Mouse (Mus musculus): ENCODE results near the gene Nr1h3.

Gene Nr1h3

DNA sequence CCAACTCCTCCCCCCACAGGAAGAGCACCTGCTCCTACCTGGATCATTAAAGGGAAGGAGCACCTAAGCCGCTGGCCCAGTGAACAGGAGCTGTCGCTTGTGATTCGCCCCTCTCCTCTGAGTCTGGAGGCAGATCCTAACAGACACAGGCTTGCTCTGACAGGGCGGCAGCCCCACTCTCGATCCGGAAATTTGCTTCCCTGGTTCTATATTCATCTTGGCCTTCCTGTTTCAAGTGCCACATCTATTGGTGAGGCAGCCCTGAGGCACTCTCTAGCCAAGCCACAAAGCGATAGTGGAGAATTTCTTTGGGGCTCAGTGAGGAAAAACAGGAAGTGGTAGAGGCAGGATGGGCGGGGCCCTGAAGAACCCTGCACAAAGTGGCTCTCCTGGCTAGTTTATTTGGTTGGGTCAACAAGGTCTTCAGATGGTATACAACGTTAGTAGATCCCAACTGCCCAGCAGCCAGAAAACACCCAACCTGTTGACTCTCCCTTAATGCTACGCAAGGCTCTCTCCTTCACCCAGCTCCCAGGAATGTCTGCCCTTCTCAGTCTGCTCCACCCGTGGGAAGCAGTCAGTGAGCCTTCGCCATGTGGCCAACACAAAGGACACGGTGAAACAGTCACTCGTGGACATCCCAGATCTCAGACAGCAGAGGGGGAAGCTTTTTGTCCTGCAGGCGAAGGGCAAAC is 18.8 kb downstream of the Nr1h3 start, which contains the start of gene Madd:
Gene Madd (minus strand): TSS at position 127 of the 695 bp plus-strand sequence.
- DNase-seq = peak; percentile 71 to 79

DNA sequence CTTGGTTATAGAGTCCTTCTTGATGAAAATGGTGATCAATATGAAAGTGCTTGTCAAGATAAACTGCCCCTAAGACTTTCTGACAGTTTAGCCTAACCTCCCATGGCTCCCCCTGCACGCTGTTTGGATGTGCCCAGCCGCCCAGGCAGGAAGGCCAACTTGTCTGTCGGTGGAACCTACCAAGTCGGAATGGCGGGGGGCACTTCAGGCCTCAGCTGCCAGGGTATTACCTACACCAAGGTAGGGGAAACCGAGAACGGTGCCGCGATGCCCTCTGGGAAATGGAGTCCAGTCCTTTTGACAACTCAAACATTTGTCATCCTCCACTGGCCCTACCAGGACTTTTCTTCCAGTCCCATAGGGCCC is 19.5 kb downstream of the Nr1h3 start:
- peak; percentile 98 to 99 for DNase-seq

DNA sequence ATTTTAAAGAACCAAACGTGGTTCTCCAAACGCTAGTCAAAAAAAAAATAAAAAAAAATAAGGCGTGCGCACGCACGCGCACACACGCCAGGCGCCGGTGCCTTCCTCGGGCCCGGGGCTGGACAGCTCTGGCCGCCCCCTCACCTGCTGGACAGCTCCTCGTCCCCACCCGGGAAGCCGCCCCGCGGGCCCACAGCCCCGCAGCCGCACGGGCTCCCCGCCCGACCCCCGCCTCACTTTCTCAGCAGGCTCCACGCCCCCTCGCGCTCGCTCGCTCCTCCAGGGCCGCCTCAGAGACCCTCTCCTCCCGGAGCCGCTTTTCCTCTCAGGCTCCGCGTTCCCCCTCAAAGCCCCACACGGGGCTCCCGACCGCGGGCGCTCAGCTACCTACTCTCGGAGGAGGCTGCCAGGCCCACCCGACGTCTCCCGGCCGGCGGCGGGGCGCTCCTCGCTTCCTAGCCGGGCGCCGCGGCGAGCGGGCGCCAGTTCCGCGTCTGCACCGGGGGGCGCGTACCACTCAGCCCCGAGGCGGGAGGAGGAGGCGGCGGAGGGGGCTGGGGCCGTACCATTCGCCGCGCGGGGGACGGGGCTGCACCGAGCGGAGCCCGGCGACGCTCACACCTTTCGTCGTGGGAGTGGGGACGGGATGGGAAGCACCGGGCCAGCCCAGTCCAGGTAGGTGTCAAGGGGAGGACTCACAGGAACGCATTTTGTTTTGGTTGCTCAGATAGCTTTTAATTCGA is 20.1 kb downstream of the Nr1h3 start:
- peak; percentile 92 to 95 for DNase-seq

DNA sequence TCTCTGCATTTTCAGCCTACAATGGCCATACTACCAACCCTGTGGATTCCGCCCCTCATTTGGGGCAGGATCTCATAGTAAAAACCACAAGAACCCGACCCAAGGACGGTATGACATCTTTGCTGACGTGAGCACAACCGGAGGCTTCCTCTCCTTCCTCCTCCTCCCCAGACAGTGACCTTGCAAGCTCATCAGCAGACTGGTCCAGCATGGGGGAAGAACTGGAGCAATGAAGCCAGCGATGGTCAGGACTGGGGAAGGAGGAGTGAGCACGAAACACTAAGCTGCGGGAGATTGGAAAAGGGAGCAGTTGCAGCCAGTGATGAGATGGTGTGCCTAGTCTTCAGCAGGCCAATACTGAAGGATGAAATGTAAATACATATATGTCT is 20.6 kb downstream of the Nr1h3 start:
- DNase-seq = peak in 1 of 2 experiments; percentile 28

DNA sequence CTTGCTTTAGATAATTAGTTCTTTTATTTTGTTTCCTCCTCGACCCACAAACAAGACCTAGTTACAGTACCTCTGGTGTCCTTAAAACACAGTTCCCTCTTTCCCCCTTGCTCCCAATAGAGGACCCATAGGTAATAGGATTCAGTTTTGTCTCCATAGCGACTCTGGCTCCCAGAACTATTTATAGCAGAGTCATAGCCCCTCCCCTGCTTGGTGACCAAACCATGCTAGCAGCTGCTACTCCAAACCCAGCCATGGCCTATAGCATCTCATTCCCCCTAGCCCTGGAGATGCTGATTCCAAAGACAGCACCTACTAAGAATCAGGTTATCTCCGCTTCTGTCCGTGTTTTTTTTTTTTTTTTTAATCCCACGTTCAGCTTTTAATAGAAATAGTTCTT is 21.9 kb downstream of the Nr1h3 start:
- DNase-seq = no peak

DNA sequence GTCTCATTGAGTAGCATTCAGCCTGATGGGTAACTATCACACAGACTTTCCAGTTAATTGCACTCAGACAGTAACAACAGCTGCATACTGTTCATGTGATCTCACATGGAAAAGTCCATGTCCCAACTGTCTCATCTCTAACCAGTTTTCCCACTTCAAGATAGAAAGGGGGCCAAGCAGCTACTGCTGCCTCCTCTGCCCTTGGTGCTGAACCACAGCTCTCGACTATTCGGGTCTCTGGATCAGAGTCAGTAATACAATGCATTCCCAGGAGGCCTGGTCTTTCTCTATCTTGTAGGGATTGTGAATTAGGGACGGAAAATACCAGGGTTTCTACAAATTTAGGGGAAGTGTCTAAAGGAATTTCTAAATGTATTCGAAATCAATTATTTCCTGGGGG is 22.8 kb downstream of the Nr1h3 start:
- DNase-seq = no peak

DNA sequence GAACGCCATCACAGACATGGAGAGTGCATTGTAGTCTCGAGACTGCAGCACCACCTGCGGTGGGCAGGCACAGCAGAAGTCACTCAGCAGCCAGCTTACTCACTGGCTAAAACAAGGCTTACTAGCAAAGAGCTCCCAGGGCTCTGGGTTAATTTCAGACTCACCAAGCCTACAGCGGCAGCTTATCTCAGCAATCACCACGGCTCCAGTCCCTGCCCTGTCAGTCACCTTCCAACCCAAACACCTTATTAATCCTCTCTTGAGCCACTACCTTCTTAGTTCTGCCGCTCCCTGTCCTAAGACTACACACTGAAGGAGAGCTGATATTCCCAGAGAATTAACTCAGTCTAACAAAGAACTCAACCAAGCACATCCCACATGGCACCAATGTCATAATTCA is 26.4 kb downstream of the Nr1h3 start:
- no peak for DNase-seq

DNA sequence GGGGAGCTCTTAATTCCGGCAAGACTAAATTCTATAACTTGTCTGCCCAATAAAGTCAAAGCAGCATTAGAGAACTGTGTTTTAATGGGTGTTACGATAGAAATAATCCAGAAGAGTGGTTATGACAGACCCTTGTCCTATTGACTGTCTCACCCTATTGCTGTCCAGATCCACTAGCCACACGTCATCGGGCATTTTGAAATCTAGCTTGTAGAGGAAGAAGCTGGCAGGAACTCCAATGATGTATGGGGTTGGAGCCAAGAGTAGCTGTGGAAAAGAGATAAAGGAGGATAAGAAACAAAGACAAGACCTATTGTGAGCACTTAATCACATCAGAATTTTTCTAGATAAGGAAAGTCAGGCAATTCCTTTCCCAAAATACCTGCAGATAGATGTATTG is 27.1 kb downstream of the Nr1h3 start:
- no peak for DNase-seq

DNA sequence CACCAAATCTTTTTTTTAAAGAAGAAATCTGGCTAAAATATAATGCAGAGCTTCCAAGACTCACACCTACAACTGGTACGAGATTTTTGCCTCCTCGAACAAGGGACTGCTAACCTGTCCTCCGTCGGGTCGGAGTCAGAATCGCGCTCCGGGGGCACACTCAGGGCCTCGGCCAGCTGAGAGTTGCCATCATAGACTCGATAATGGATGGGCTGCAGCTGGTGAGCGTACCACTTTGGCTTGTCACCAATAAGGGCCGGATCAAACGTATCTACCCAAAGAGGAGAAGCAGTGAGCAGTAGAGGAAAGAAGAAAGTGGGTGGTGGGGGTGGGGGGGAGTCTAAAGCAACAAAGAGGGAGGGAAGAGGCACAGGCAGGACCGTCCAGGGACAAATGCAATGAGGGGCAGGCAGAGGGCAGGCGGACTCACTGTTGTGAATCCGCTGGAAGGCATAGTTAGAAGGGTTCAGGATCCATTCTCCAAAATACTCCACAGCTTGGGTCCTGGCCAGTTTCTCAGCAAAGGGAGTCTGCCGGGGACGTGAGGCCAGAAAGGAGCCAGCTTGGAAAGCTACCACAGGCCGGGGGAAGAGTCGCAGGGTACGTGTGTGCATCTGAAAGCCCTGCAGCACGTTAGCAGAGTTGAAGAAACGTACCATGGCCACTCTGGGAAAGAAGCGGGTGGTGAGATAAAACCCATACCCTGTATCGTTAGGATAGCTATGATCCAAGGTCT is 32.9 kb downstream of the Nr1h3 start:
- no peak for DNase-seq

DNA sequence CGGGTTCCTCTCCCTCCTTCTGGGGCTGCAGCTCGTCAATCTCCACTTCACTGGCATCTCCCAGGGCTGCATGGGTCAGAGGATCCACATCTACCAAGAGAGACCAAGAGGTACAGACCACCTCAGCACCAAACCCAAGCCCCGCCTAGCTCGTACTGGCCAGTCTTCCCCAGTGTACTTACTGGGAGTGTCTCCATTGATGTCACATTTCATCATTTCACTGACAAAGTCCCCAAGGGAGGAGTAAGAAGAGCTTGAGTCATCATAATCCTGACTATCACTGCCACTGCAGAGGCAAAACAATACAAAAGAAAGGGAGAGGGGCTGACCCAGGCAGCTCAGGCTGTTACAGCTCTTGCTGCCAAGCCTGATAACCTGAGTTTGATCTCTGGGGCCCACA is 35.0 kb downstream of the Nr1h3 start:
- DNase-seq = no peak

DNA sequence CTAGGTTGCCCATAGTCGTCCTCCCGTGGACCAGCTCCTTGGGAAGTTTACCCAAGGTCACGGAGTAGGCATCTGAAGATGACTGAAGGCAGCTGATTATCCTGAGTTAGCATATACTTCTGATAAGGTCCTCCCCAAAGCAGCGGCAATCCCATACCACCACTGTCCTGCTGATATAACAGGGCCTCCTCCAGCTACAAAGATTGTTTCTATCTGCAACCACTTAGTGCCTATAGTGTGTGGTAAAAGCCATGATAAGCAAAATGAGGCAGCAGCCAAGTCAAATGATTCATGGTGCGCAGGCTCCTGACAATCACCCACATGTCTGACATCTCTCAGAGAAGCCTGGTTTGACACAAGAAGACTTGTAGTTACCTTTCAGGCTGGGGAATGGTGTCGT is 37.6 kb downstream of the Nr1h3 start:
- DNase-seq = no peak

DNA sequence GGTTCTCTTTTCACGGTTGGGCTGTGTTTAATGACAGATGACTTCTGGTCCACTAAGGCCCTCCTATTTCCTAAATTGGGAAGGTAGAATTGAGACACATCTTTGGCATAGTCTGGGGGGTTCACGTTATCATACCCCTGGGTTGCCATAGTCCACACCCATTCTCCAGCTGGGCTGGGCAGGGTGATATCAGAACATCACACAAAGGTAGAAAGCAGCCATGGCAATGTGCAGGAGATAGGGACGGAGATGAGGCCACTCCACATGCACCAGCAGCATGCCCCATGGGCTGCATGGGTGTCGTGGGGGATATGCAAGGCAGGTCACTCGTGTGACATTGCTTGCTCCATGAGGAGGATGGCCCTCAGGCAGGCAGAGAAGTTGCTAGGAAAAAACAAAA is 39.1 kb downstream of the Nr1h3 start:
- no peak for DNase-seq

DNA sequence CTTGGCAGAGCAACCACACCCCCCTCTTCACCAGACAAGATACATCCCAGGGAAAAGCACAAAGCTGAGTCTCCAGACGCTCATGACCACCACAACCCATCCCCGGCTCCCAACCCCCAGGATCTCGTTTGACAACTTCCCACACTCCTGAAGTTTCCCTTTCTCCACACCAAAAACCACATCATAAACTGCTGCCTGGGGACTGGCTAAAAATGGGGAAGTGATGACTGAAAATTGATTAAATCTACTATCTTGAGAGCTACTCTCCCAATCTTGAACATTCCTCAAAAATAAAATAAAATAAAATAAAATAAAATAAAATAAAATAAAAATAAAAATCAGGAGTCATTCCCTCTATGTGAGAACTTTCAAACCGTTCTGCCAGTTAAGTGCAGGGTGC is 39.7 kb downstream of the Nr1h3 start:
- no peak for DNase-seq

DNA sequence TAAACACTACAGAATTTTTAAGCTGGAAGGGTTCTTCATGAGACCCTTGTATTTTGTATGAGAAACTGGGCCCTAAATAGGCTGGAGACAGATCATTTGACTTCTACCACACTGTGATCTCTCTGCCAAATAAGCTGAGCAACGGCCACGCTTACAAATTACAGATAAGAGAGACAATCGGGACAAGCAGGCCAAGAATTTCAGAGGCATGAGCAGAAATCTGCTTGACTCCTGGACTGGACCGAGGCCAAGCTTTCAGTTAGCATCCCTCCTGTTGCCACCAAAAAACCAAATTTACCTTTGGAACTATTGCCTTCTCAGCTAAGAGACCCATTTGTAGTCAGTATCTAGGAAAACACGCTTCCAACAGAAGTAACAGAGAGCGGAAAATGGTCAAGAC is 42.0 kb downstream of the Nr1h3 start:
- no peak for DNase-seq

DNA sequence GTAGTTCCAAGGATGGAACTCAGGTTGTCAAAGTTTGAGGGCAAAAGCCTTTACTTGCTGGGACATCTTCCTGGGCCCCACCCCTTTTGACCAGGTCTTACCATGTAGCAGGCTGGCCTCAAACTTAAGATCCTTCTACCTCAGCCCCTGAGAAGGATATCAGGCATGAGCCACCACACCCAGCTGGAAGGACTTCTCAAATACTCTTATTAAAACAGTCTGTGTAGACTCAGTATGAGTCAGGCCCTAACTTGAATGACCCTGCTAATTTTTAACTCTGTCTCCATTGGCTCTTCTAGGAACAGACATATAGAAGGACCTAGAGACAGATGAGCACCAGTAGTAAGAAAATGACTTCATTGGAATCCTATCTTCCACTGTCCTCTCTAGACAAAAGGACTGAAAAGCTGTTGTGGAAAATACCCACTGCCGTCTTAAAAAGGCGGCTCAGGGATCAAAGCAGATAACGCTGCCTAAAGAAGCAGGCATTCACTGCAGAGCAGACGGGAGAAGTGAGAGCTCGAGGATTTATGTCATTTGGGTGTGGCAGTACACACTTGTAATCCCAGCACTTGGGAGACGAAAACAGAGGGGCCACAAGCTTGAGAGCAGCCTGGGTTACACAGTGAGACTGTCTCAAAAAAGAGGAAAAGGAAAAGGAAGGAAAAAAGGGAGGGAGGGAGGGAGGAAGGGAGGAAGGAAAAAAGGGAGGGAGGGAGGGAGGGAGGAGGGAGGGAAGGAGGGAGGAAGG is 45.5 kb downstream of the Nr1h3 start:
- DNase-seq = no peak

DNA sequence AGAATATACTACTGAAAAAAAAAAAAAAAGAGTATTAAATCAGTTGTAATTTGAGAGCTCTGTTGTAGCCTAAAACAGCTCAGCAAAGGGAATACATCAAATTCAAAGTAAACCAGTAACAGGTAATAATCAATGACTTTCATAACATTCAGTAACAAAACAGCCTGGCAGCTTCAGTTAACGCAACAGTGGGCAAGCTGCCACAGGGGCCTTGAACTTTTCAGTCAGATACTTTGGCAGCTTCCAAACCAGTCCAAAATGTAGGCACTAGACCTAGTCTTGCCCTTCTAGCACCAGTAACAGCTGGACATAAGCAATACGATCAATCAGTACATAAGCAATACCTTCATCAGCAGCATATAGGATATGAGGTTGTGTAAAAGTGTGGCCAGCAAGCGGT is 48.5 kb downstream of the Nr1h3 start:
- no peak for DNase-seq

DNA sequence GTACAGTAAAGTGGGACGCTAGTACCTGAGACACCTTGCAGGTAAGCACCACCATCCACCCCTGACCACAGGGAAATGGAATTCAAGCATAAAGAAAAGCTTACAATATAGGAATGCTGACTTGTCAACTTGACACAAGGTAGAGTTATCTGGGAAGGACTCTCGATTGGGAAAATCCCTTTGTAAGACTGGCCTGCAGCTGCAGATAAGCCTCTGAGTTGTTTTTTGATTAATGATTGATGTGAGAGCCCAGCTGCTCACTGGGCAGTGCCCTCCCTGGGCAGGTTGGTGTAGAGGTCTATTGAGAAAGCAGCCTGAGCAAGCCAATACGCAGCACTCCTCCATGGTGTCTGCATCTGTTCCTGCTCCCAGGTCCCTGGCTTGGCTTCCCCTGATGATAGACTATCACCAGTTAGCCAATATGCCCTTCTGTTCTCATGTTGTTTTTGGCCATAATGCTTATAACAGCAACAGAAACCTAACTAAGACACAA is 49.7 kb downstream of the Nr1h3 start:
- no peak for DNase-seq

DNA sequence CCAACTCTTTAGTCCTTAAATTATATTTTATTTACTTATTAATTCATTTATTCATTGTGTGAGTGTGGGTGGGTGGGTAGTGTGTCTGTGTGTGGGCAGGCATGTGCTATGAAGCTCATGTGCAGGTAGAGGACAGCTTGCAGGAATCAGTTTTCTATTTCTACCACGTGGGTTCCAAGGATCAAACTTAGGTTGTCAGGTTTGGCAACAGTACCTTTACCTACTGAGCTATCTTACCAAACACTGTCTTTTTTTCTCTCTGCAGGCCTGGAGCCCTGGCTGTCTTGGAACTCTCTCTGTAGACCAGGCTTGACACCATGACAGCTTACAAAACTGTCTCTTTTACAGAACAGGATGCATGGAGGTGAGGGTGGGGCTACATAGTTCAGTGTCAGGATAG is 51.3 kb downstream of the Nr1h3 start:
- no peak for DNase-seq

DNA sequence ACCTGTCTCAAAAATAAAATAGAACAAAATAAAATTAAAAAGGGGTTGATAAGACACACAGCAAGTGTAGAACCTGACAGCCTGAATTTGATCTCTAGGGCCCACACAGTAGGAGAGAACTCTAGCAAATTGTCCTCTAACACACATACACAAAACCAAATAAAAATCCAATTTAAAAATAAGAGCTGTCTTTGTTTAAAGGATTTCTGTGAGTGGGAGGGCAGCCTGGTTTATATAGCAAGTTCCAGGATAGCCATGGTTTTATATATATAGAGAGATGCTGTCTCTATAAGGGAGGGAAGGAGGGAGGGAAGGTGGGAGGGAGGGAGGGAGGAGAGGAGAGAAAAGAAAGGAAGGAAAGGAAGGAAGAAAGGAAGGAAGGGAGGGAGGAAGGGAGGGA is 54.5 kb downstream of the Nr1h3 start:
- DNase-seq = no peak

DNA sequence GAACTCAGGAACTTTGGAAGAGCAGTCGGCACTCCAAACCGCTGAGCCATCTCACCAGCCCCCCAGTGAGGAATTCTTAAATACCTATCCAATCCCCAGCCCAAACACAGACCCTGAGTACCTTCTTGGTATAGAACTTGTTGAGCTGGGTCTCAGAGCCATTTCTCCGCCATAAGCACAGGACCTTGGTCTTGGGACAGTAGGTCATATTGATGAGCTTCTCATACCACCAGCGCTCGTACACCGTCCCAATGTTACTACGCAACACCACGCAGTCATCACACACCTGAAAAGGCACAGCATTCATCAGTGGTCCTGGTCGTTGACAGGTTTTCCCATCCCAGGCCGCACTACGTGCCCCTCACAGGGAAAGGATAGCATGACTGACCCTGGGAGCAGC is 59.2 kb downstream of the Nr1h3 start:
- DNase-seq = no peak

DNA sequence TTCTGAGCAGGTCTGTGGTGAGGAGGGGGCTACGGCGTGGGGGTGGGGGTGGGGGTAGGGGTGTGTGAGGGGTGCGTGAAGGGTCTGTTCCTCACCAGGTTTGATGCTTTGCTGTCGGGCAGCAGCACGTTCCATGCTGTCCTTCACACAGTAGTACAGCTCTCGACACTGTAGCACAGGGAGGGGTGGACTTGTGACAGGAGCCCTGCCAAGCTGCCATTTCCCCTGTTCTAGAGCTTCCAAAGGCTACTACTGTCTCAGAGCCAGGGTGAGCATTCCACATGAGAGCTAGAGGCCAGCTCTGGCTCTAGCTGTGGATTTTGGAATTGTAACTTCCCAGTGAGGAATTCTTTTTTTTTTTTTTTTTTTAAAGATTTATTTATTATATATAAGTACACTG is 59.7 kb downstream of the Nr1h3 start:
- DNase-seq = no peak

DNA sequence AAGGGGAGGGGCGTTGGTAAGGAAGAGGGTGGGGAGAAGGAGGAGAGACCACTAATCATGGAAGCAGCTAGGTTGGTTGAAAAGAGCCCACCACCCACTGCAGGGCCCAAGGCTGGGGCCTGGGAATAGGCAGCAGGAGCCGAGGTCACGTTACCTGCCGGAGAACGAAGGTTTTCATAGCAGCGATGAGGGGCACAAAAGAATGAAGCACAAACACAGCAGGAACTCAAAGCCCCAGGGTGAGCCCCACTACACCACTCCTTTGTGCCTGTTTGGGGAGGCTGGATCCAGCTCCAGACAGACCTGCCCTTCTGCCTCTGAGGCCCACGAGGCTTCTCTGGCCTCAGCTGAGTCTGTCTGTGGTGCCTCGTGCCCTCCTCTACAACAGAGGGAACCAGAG is 62.9 kb downstream of the Nr1h3 start:
- no peak for DNase-seq

DNA sequence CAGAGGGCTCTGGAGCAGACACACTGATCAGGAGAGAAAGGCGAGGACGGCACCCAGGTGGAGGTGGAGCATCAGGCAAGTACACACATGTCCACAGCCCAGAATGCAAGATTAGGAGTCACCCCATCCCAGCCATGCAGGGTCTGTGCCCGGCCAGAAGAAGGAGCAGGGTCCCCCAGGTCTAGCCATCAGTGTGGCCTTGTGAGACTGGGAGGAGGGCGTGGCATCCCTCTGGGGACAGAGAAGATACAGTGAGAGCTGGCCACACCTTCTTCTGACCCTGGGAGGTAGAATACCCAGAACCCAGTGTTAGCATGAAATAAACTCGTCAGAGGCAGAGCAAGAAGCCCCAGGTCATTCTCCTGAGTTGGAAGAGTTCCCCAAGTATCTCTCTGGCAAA is 63.3 kb downstream of the Nr1h3 start:
- DNase-seq = no peak
